Mouse (Mus musculus) A20 (cell line): ENCODE measurements around the gene Zfc3h1.

Experiments
- DNase-seq: peaks from one replicate; pipeline ENCODE4 v3.0.0-alpha.2; 2011; ENCODE audit warnings: low read depth, low spot score

Gene Zfc3h1

DNA sequence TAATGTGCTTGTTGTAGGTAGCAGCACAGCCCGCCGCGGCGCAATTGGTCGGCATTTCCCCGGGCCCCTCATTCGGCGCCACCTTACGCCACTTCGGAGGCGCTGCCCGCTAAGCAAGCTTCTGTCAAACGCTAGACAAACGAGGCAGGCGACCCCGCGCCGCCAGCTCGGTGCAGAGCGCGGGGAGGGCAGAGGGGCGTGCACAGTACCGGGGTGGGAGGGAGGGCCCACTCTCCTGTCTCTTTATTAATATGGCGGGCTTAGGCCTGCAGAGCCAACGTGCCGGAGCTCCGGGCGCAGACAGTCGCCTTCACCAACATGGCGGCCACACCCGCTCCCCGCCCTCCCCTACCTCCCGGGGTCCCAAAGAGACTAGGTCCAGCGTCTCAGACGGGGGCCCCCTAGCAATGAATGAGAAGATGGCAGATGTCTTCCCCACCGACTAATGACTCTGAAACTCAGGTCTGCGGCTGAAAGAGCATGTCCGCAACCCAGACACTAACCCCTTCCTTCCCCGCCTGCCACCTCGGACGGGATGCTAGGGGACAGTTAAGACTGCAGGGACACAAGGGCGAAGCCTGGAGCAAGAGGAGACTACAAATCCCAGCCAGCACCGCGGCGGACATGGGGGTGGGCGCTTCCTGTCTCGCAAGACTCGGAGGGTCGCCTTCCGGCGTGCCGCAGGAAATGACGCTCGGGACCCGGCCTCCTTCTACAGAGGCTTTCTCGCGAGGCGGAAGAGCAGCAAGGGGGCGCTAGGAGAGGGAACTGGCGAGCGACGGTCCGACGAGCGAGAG lies at the start of gene Zfc3h1, which contains the start of gene Thap2:
Gene Zfc3h1, plus strand, starts transcription at position 739 of the 797 bp plus-strand sequence.
Gene Thap2, minus strand, starts transcription at position 223 of the 797 bp plus-strand sequence.
- peak; percentile 98 for DNase-seq

DNA sequence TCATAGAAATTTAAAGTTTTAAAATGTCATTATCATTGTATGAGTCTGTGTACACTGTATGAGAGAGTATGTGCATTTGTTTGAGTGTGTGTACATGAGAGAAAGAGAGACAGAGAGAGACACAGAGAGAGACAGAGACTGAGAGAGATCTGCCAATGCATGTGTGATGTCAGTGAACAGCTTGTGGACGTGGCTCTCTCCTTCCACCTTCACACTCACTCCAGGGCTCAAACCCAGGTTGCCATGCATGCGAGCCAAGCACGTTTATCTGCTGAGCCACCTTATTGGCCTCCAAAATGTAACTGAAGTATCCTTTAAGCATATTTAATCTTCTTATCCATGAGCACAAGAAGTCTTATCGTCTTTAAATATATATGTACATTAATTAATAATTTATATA lies 47.9 kb upstream of the Zfc3h1 start:
- no peak for DNase-seq

DNA sequence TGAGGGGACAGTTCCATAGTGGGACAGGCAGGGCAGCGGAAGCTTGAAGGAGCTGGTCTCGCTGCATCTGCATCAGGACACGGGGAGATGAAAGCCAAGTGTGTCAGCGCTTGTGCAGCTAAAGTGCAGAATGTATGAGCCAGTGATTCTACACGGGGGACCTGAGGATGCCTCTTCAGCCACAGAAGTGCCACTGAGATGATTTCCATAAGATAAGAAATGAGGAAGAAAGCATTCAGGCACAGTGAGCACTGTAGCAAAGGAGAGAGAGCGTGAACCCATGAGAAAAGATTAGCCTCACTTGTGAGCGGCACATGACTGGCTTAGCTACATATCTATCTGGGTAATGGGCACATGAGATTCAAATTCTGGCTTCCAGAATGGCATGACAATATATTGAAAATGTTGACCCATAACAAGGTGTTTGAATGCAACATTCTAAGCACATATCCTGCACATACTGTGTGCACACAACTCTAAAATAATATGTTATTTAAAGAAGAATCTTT lies 44.9 kb upstream of the Zfc3h1 start:
- DNase-seq: no peak

DNA sequence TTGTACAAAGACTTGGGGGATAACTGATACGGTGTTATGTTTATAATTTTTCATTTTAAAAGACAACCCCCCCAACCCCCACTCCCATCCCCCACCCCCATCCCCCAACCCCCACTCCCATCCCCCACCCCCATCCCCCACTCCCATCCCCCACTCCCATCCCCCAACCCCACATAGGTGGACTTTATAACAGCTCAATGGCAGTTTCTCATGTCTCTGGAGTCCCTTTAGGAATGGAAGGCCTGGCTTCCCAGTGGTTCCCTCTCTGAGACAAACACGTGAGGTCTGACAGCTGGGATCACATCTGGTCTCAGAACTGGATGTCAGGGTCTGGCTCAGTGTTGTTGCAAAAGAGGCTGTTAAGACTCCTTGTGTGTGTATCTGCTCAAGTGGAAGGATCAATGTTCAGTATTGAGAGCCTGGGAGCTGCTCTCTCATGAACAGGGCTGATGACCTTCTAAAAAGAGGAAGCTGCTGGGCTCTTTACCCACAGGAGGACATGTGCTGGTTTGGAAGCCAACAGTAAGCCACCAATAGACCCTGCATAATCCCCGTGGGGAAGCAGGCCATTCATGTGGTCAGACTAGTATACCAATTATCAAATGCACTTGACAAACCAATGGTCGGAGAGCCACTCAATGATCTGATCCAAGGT lies 41.9 kb upstream of the Zfc3h1 start:
- DNase-seq: peak; percentile 47

DNA sequence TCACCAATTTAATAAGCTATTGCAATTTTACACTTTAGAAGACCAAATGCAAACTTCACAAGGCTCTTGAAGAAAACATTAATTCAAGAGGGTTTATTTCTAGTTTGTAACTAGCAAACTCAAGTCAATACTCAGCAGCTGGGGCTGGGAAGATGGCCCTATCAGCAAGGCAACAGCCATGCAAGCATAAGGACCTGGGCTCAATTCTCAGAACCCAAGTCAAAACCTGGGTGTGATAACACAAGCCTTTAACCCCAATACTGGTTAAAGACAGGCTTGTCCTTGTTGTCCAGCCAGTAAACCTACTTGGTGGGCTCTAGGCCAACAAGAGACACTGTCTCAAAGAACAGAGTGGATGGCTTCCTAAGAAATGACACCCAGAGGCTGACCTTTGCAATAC lies 38.3 kb upstream of the Zfc3h1 start:
- no peak for DNase-seq

DNA sequence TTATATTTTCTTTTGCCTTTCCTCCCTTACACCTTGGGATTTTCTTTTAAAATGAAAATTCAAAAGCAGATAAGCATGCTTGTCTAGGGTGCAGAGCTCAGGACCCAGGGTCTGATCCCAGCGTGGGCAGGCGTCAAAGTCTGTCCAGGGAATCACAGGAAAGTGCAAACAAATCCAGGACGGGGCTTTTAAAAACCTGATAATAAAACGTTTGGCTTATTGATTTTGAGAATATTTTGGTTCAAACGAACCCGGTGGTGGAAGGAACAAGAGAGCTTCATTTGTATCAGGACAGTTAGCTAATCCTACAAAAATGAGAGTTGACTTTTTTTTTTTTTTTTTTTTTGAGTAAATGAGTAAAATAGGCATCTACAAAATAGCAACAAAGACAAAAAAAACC lies 36.6 kb upstream of the Zfc3h1 start:
- DNase-seq: no peak

DNA sequence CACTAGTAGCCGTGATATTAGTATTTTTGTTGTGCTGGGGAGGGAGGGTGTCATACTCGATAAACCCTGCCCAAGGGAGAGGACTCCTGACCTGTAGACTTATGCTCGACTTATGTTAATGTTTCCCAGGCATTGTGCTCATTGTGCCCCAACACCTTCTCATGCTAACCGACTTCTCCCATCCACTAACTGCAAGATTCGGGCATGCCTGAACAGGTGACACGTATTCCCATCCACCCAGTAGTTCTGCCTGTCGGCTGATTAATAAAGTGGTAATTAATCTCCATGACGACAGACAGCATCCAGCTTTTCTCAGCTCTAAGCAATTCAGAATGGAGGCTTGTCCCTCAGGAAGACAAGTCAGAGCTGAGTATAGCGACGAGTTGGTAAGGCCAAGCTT lies 35.7 kb upstream of the Zfc3h1 start:
- no peak for DNase-seq

DNA sequence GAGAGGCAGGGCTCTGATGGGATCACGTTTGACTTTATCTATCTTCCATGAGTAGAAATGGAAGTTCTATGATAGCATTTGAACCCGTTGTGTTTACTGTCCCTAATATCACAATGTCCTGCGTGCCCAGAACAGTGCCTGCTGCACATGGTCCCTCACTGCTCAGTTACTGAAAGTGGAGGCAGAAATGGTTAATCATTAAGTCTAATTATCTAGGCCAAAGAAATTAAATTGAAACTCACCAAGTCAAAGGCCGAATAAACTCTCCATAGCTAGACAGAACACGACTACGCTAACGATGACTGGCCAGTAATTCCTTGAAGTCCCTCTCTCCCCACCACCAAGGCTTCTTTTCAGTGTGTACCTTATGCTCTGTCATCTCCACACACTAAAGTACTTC lies 35.2 kb upstream of the Zfc3h1 start:
- DNase-seq: no peak

DNA sequence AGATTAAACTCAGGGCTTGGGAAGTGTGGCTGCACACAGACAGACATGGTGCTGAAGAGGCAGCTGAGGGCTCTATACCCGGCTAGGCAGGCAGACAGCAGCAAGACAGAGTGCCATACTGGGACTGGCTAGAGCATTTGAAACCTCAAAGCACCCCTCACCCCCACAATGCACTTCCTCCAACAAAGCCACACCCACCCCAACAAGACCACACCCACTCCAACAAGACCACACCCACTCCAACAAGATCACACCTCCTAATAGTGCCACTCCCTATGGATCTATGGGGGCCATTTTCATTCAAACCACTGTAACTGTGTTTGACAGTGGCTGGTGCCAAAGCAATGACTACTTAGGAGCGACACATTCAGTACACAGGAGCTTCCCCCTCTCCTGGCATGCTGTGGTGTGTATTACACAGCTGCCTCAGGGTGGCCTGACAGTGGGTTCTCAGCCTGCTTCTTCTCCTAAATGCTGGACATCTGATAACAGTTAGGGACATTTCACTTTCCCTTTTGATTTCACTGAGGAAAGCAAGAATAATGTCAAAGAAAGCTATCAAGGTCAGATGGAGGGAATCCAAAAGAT lies 33.9 kb upstream of the Zfc3h1 start:
- no peak for DNase-seq

DNA sequence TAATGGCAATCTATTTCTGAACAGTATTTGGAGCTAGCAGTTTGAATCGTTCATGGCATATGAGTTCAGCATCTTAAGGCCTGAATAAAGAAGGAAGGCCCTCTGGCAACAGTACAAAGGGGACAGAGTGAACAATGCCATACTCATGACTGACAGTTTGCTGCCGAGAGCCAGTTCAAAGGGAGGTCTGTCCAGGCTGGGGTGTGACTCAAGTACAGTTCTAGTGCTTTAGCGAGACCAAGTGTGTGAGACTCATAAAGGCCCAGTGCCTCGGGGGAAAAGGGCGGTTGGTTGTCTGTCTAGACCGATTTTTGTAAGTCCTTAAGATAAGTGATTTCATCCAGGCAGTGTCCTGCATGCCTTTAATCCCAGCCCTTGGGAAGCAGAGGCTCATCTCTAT lies 30.2 kb upstream of the Zfc3h1 start:
- DNase-seq: no peak

DNA sequence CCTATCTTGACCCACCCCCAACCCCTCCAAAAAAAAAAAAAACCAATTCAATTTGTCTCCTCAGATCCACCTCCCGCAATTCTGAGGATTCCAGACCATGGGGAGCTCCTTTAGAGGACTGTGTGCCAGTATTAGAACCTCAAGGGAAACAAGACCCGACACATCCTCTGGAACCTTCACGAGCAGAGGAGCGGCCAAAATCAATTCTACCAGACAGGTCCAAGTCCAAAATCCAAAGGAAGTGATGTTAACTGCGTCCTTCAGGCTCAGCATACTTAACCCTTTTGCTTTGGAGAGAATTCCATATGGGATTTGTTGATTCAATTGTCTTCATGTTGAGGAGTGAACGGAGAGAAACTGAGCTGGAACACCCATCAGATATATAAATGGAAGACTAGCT lies 29.7 kb upstream of the Zfc3h1 start:
- DNase-seq: no peak

DNA sequence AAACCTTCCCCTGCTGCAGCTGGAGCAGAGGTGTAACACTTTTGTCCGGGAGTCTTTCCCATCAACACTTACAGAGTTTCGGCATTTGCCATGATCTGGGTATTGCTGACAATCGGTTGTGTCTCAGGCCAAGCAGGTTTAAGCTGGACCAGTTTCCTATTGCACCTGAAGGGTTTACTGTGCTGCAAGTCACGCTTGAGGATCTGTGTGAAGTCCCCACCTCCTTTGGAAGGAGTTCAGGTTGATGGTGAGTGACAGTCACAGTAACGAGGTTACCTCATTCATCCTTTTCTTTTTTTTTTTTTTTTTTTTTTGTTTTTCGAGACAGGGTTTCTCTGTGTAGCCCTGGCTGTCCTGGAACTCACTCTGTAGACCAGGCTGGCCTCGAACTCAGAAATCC lies 28.7 kb upstream of the Zfc3h1 start:
- no peak for DNase-seq

DNA sequence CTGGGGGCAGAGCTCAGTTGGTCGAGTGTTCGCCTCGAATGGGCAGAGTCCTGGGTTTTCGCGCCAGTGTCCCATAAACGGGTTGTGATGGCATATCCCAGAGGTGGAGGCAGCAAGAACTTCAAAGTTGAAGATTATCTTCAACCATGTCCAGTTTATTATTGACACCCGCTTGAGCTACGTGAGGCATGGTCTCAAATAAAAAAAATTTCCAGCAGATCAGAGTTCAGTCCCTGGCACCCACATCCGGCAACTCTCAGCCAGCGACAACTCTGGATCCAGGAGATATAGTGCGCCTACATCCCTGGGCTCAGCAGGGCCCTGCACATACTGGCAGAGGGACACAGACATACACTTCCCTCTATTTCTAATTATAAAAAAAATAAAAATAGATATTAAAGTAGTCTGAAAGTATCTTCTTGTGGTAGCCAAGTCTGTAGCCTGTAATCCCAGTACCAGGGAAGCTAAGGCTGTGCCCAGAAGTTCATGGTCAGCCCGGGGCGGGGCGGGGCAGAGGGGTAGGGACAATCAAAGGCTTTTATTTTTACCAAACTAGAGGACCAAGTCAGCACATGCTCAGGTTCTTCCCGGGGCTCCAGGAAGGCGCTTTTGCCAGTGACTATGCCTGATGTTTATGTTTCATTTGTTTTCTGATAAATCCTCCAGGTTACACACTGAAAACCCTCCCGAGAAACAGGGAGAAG lies 26.4 kb upstream of the Zfc3h1 start:
- no peak for DNase-seq

DNA sequence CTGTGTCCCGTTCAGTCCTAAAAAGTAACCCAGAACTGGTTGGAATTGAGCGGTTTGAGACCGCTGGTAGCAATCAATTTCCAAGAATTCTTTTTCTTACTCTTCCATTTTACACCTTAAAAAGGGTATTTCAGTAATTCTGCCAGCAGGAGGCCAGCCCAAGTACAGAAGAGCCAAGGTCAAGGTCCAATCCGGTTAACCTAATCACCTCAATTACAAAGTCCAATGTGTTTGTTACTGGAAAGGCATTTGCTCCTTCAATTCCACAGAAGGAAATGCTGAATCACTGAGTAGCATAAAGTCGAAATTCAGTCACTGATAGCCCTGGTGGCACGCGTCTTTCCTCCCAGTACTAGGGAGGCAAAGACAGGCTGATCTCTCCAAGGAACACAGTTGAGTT lies 25.7 kb upstream of the Zfc3h1 start:
- no peak for DNase-seq

DNA sequence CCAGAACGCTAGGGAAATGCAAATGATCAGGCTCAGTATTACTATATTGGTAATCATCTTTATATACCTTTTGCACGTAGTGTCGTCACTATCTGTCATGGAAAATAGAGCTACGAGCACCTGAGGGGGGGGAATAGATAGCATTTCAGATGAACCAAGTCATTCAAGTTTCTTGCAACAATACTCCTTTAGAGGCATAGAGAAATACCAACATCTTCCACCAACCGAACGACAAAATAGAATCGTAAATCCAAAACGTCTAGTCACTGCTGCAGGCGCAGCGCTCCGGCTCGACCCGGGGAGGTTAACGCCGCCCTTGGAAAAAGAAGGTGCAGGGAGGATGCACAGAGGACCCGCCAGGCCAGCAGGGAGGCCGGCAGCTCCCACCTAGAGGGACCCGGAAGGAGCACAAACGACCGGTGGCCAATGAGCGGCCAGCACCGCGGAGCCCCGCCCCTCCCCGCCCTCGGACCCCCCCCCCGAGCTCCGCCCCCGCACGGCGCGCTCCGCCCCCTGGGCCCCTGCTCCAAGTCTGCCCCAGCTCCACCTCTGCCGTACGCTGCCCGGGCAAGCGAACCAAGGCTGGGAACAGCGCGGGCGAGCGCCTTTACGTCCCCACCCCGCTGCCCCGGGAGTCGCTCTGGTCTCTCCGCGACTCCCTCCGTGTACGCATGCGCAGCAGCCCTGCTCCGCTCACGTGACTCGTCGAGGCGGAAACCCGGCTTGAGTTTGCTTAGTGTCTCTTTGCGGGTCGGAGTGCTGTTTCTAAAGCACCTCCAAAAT lies 22.7 kb upstream of the Zfc3h1 start, which contains the start of gene Tmem19:
Gene Tmem19, minus strand, starts transcription at position 662 of the 783 bp plus-strand sequence.
- peak; percentile 95 for DNase-seq

DNA sequence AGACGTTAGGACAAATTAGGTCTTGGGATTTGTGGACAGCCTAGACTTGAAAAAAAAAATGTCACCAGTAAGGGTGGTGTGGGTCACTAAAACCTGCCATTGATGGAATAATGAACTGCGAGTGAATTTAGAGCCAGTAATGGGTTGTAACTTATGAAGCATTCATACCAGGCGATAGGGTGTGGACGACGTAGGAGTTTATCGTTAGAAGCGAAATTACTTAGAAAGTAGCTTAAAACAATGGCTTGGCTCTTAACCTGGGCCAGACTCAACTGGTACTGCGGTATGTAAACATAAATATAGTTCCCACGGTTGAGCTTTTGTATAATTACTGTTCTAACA lies 22.2 kb upstream of the Zfc3h1 start:
- no peak for DNase-seq

DNA sequence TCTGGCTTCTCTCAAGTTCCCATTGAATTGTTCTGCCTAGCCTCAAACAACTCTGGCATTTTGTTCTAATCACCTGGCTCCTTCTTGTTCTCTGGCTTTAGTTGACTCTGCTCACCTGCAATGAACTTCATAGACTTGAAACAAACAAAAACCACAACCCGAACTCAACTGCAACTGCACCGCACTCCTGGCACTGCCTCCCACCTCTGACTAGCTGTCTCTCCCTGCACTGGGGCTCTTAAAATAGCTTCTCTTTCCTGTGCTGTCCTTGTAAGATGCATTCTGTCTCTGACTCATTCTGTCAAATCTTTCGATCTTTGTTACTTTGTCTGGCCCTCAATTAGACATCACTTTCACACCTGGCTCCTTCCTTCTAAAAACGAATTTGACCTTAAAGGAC lies 21.6 kb upstream of the Zfc3h1 start:
- no peak for DNase-seq

DNA sequence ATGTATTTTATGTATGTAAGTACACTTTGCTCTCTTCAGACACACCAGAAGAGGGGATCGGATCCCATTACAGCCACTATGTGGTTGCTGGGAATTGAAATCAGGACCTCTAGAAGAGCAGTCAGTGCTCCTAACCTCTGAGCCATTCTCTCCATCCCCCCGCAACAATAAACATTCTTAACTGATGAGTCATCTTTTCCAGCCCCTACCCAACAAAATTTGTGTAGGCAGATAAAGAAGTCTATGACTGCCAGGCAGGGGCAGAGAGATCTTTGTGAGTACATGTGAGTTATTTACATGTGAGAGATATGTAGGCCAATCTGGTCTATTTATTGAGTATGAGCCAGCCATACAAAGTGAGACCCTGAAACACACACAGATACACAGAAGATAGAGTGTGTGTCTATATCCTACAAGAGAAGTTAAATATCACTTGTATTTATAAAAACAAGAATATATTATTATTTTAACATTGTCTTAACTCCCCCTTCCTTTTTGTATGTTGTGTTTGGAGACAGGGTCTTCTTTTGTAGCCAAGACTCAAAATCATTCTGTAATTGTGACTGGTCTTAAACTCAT lies 3.2 kb upstream of the Zfc3h1 start:
- no peak for DNase-seq

DNA sequence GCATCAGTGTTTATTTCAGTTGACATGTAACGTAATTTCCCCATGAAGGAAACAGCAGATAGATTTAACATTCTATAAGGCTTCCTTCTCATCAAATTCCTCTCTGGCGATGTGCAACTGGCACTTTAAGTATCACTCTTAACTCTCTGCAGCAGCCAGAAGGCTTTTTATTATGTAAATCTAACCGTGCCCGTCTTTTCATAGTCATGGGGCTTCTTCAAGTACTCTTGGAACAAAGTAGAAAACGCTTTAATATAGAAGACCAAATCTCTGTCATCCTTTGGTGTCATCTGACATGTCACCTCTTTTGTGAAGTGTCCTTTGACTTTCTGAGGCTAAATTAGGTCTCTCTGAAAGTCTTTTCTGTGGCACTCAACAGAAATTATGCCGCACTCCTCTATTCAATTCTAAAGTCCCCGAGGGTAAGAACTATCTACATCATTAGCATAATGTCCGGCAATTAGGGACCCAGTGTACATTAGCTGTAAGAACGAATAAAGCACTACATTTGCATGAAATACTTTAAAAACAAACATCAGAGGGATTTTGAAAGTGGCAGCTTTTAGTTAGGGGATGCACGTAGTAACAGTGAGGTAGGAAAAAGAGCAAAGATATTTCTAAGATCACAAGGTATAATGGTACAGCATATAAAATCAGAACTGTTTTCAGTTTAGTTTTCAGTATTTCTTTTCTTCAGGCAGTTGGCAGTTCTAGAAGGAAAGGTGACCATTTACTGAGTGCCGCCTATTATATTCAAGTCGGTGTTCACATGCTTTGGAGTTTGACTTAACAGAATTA lies 1.7 kb upstream of the Zfc3h1 start:
- DNase-seq: peak; percentile 70

DNA sequence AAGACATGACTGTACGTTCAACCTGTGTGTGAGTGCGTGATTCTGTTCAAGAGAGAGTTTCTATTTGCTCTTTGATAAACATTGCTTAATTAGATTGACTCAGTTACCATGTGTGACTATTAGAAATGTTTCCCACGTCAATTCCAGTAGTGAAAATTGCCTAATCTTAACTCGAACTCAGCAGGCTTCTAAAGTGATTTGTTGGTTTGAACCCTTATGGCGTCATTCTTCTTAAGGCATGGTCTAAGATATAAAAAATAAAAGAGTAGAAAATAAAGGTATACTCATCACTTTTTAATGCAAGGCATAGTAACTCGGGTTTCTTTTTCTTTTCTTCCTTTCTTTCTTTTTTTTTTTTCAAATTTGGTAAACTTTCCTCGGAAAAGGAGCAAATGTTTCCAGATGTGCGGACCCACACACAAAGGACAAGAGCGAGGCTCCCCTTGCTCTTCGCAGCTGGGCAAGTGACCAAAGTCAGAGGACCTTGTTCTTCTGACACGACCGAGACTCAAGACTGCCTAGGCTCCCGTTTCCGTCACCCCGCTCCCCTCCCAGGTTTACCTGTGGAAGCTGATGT lies 1.0 kb upstream of the Zfc3h1 start:
- no peak for DNase-seq
